22 mouse cellular contexts compared by ENCODE assay signal in the genomic region with DNA sequence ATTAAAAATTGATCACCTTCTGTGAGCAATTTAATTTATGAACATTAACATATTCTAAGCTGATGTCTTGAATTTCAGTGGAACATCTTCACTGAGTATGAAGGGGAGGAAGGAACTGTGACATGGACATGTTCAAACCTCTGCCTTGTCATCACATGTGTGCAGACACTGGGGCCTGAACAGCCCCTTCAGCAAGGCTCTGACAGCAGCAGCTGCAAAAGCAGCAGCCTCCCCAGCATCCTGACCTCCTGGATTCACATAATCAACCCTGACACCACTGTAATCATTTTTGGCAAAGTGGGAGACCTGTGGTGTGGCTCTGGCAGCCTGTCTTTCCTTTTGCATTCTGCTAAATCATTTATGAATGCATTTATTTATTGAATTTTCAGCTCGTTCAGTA. TPM values are rescaled to one million over a fixed set of nuclear protein-coding genes. Genes with fewer than 3 reads are reported as not detected.
A peak's percentile ranks its signal among the peaks of the same experiment; 100 is the strongest.
DNase-seq lines count a peak whose midpoint lies in the region; ATAC-seq and TF ChIP-seq lines count a peak whose summit lies in the region.
"Had no signal": no experiment of that assay in that cellular context is flagged by ENCODE, and none has a peak within 500 bp of the region (broad histone marks: within the 10 kb centered on the region; RNA-seq: fewer than 3 reads in every experiment).

No protein-coding gene starts in this region.

- H3K4me1 ChIP-seq in forebrain, postnatal 0 days (ENCODE audit: insufficient read depth): no peaks in the 10 kb centered on the region
- no peaks in the 10 kb centered on the region for H3K4me1 ChIP-seq in forebrain, embryonic 12.5 days
- H3K4me1 ChIP-seq in heart, embryonic 16.5 days (ENCODE audit: control insufficient read depth, insufficient read depth, low read length): peaks cover 4% of the 10 kb centered on the region; the same call in 1 of the 2 replicates
- no peaks in the 10 kb centered on the region for H3K4me1 ChIP-seq in midbrain, embryonic 15.5 days
- H3K4me1 ChIP-seq in midbrain, embryonic 13.5 days (replicated peaks): no peaks in the 10 kb centered on the region
- H3K4me1 ChIP-seq: embryonic facial prominence, embryonic 13.5 days; kidney, embryonic 15.5 days; limb, embryonic 13.5 days; liver, embryonic 12.5 days; stomach, embryonic 15.5 days had no signal

- no peak overlapping the region for H3K4me2 ChIP-seq in forebrain, postnatal 0 days (ENCODE audit: low read depth)
- H3K4me2 ChIP-seq in forebrain, embryonic 12.5 days: no peak overlapping the region
- no peak overlapping the region for H3K4me2 ChIP-seq in heart, embryonic 16.5 days (ENCODE audit: low read depth, low read length)
- H3K4me2 ChIP-seq in midbrain, embryonic 15.5 days: no peak overlapping the region
- H3K4me2 ChIP-seq in midbrain, embryonic 13.5 days (replicated peaks): no peak overlapping the region
- H3K4me2 ChIP-seq: embryonic facial prominence, embryonic 13.5 days; kidney, embryonic 15.5 days; limb, embryonic 13.5 days; liver, embryonic 12.5 days; stomach, embryonic 15.5 days had no signal

- H3K9ac ChIP-seq in forebrain, postnatal 0 days: no peak overlapping the region
- no peak overlapping the region for H3K9ac ChIP-seq in forebrain, embryonic 12.5 days
- H3K9ac ChIP-seq in heart, embryonic 16.5 days (ENCODE audit: low read length): no peak overlapping the region
- H3K9ac ChIP-seq in midbrain, embryonic 15.5 days: no peak overlapping the region
- H3K9ac ChIP-seq in midbrain, embryonic 13.5 days (replicated peaks): no peak overlapping the region
- H3K9ac ChIP-seq: embryonic facial prominence, embryonic 13.5 days; kidney, embryonic 15.5 days; limb, embryonic 13.5 days; liver, embryonic 12.5 days; stomach, embryonic 15.5 days had no signal

- H3K27ac ChIP-seq in forebrain, postnatal 0 days (ENCODE audit: low read depth, low read length): 0 out of 2 replicates have a peak overlapping the region, but pooled peaks have one; percentile 45
- no peak overlapping the region for H3K27ac ChIP-seq in forebrain, embryonic 12.5 days
- peak overlapping the region; percentile 39; the same call in 1 of the 2 replicates for H3K27ac ChIP-seq in heart, embryonic 16.5 days (ENCODE audit: low read length)
- peak overlapping the region; percentile 30; the same call in 1 of the 2 replicates for H3K27ac ChIP-seq in midbrain, embryonic 15.5 days
- no peak overlapping the region for H3K27ac ChIP-seq in midbrain, embryonic 13.5 days
- H3K27ac ChIP-seq: embryonic facial prominence, embryonic 13.5 days; kidney, embryonic 15.5 days; limb, embryonic 13.5 days; liver, embryonic 12.5 days; stomach, embryonic 15.5 days had no signal

- 44% methylated on average over 1 of the region's 1 CpGs for WGBS in forebrain, postnatal 0 days
- 76% methylated on average over 1 of the region's 1 CpGs for WGBS in forebrain, embryonic 12.5 days
- 76% methylated on average over 1 of the region's 1 CpGs for WGBS in heart, embryonic 16.5 days
- WGBS in midbrain, embryonic 15.5 days: 59% methylated on average over 1 of the region's 1 CpGs
- 72% methylated on average over 1 of the region's 1 CpGs for WGBS in midbrain, embryonic 13.5 days

- H3K9me3 ChIP-seq in forebrain, postnatal 0 days (ENCODE audit: low read length): no peaks in the 10 kb centered on the region
- H3K9me3 ChIP-seq in forebrain, embryonic 12.5 days: no peaks in the 10 kb centered on the region
- H3K9me3 ChIP-seq in heart, embryonic 16.5 days (replicated peaks; ENCODE audit: control insufficient read depth, low read length): no peaks in the 10 kb centered on the region
- H3K9me3 ChIP-seq in midbrain, embryonic 15.5 days: no peaks in the 10 kb centered on the region
- H3K9me3 ChIP-seq in midbrain, embryonic 13.5 days: no peaks in the 10 kb centered on the region
- H3K9me3 ChIP-seq: embryonic facial prominence, embryonic 13.5 days; kidney, embryonic 15.5 days; limb, embryonic 13.5 days; liver, embryonic 12.5 days; stomach, embryonic 15.5 days had no signal

- H3K4me3 ChIP-seq in forebrain, postnatal 0 days (ENCODE audit: low read depth, low read length): no peak overlapping the region
- H3K4me3 ChIP-seq in forebrain, embryonic 12.5 days (replicated peaks): no peak overlapping the region
- H3K4me3 ChIP-seq in heart, embryonic 16.5 days (ENCODE audit: low read length): no peak overlapping the region
- no peak overlapping the region for H3K4me3 ChIP-seq in midbrain, embryonic 15.5 days
- H3K4me3 ChIP-seq in midbrain, embryonic 13.5 days (replicated peaks): no peak overlapping the region
- H3K4me3 ChIP-seq: embryonic facial prominence, embryonic 13.5 days; kidney, embryonic 15.5 days; limb, embryonic 13.5 days; liver, embryonic 12.5 days; stomach, embryonic 15.5 days had no signal

- DNase-seq in forebrain, postnatal 0 days: peak; percentile 14
- no peak for DNase-seq in heart, adult 8-10 months (ENCODE audit: low spot score)
- DNase-seq in B cell, adult 2 months: no peak
- DNase-seq: adrenal gland, adult 8-10 months; cerebellum, adult 18-20 months; cerebellum, postnatal 14 days; heart, postnatal 36 days; kidney, adult 11 months; kidney, postnatal 36 days; lung, adult 18-20 months; lung, postnatal 10 days; thymus, postnatal 36 days had no signal

- H3K36me3 ChIP-seq in forebrain, postnatal 0 days (ENCODE audit: insufficient read depth): no peaks in the 10 kb centered on the region
- H3K36me3 ChIP-seq in forebrain, embryonic 12.5 days (replicated peaks): no peaks in the 10 kb centered on the region
- no peaks in the 10 kb centered on the region for H3K36me3 ChIP-seq in heart, embryonic 16.5 days (ENCODE audit: control insufficient read depth, insufficient read depth)
- no peaks in the 10 kb centered on the region for H3K36me3 ChIP-seq in midbrain, embryonic 15.5 days (replicated peaks)
- H3K36me3 ChIP-seq in midbrain, embryonic 13.5 days: no peaks in the 10 kb centered on the region
- H3K36me3 ChIP-seq: embryonic facial prominence, embryonic 13.5 days; kidney, embryonic 15.5 days; limb, embryonic 13.5 days; liver, embryonic 12.5 days; stomach, embryonic 15.5 days had no signal

- no peaks in the 10 kb centered on the region for H3K27me3 ChIP-seq in forebrain, postnatal 0 days (ENCODE audit: insufficient read depth, low read length)
- no peaks in the 10 kb centered on the region for H3K27me3 ChIP-seq in forebrain, embryonic 12.5 days
- no peaks in the 10 kb centered on the region for H3K27me3 ChIP-seq in heart, embryonic 16.5 days (ENCODE audit: control insufficient read depth, insufficient read depth, low read length)
- no peaks in the 10 kb centered on the region for H3K27me3 ChIP-seq in midbrain, embryonic 15.5 days (replicated peaks)
- H3K27me3 ChIP-seq in midbrain, embryonic 13.5 days: no peaks in the 10 kb centered on the region
- H3K27me3 ChIP-seq: embryonic facial prominence, embryonic 13.5 days; kidney, embryonic 15.5 days; limb, embryonic 13.5 days; liver, embryonic 12.5 days; stomach, embryonic 15.5 days had no signal

- no peak; the same call in 1 of the 2 replicates for ATAC-seq in forebrain, postnatal 0 days
- no peak for ATAC-seq in forebrain, embryonic 12.5 days (ENCODE audit: low FRiP score)
- no peak for ATAC-seq in heart, embryonic 16.5 days (replicated peaks; ENCODE audit: extremely low read depth, insufficient read depth, low FRiP score)
- peak; percentile 63; the same call in 1 of the 2 replicates for ATAC-seq in midbrain, embryonic 15.5 days (replicated peaks)
- no peak for ATAC-seq in midbrain, embryonic 13.5 days
- ATAC-seq: activated CD4-positive, CD25-positive, alpha-beta regulatory T cell, adult 4 months; liver, embryonic 12.5 days had no signal

- TF ChIP-seq CTCF in forebrain, postnatal 0 days (IDR thresholded peaks at IDR 0.05; ENCODE audit: low read depth): no peak

RNA-seq across cellular contexts. Expression of gene Nbea, which starts 52.7 kb away (rescaled TPM):
- total RNA-seq in forebrain, postnatal 0 days (2014; rRNA removed): 169 and 198 TPM in 2 replicates
- polyA plus RNA-seq in forebrain, postnatal 0 days (2015; fragmentation: Nextera tagmentation; extraction: Ambion mirVana): 34.4 and 42.3 TPM in 2 replicates
- polyA plus RNA-seq in forebrain, embryonic 12.5 days (2016; fragmentation: Nextera tagmentation; extraction: Ambion mirVana): 26.3 and 31.0 TPM in 2 replicates
- 6.9 and 7.0 TPM in 2 replicates for polyA plus RNA-seq in heart, embryonic 16.5 days (2015; fragmentation: Nextera tagmentation; extraction: Ambion mirVana)
- 10 to 100 TPM; 12.4 to 14.5 (median 14.1) TPM for total RNA-seq in heart, adult 8-10 months (2022)
- 61.0 and 62.3 TPM in 2 replicates for polyA plus RNA-seq in midbrain, embryonic 15.5 days (2015; fragmentation: Nextera tagmentation; extraction: Ambion mirVana)
- polyA plus RNA-seq in midbrain, embryonic 13.5 days (2015; fragmentation: Nextera tagmentation; extraction: Ambion mirVana): 53.0 and 56.8 TPM in 2 replicates

Comparison
In these comparisons a context has a peak if more than half of its experiments do, and no peak if none do; other contexts are left out.
1. H3K27ac ChIP-seq: peak in forebrain, postnatal 0 days (single experiment), heart, embryonic 16.5 days (single experiment) and midbrain, embryonic 15.5 days (single experiment); none in forebrain, embryonic 12.5 days (single experiment) and midbrain, embryonic 13.5 days (single experiment).